Mouse (Mus musculus) heart, postnatal 0 days (tissue): Measurements from ENCODE around the gene Krt24. TPM values are rescaled to one million over a fixed set of nuclear protein-coding genes. Genes with fewer than 3 reads are reported as not detected.

Source experiments
- ATAC-seq: fragments of 200-750 bp; cut with Nextera tagmentation; 2 replicates; pipeline ENCODE4 v1.8.0; 2017; ENCODE audit warnings: low read depth, moderate number of reproducible peaks, moderate library complexity; ENCODE audit not compliant: insufficient read depth
- DNase-seq: peaks from one replicate; pipeline ENCODE4 v3.0.0-alpha.2; 2016; ENCODE audit warnings: low spot score
- H3K27ac ChIP-seq: fragments of 300-500 bp; sonication (generic); 2 replicates; pipeline ENCODE4 v1.5.1; 2014; ENCODE audit warnings: low read depth, mild to moderate bottlenecking
- H3K27me3 ChIP-seq: fragments of 300-500 bp; sonication (generic); 2 replicates; pipeline ENCODE4 v1.6.1; 2014; ENCODE audit warnings: low read length, mixed read lengths; ENCODE audit not compliant: control insufficient read depth, insufficient read depth
- H3K36me3 ChIP-seq: fragments of 300-500 bp; sonication (generic); replicated peaks from 2 replicates; pipeline ENCODE4 v1.6.1; 2014; ENCODE audit warnings: low read length, mixed read lengths; ENCODE audit not compliant: control insufficient read depth, insufficient read depth
- H3K4me1 ChIP-seq: fragments of 300-500 bp; sonication (generic); 2 replicates; pipeline ENCODE4 v1.6.1; 2014; ENCODE audit warnings: antibody characterized with exemption; ENCODE audit not compliant: control insufficient read depth, insufficient read depth
- H3K4me2 ChIP-seq: fragments of 300-500 bp; sonication (generic); 2 replicates; pipeline ENCODE4 v1.6.1; 2014; ENCODE audit warnings: low read depth, mild to moderate bottlenecking, low read length, moderate library complexity
- H3K4me3 ChIP-seq: fragments of 300-500 bp; sonication (generic); 2 replicates; pipeline ENCODE4 v1.5.1; 2014; ENCODE audit warnings: low read depth, low read length
- H3K9ac ChIP-seq: fragments of 300-500 bp; sonication (generic); replicated peaks from 2 replicates; pipeline ENCODE4 v1.6.1; 2014; ENCODE audit warnings: low read depth, low read length, mixed read lengths
- H3K9me3 ChIP-seq: fragments of 300-500 bp; sonication (generic); replicated peaks from 2 replicates; pipeline ENCODE4 v1.6.1; 2016; ENCODE audit warnings: low read length; ENCODE audit not compliant: control insufficient read depth
- CTCF ChIP-seq: IDR thresholded peaks from 2 replicates; pipeline ENCODE4 v1.5.1; 2016; ENCODE audit warnings: antibody characterized with exemption, control low read depth, low read depth
- EP300 ChIP-seq: IDR thresholded peaks from 2 replicates; pipeline ENCODE4 v1.6.1; 2016; ENCODE audit warnings: antibody characterized with exemption, low read depth
- WGBS: fragments of 180-500 bp; shearing (Covaris S2); extraction: QIAGEN DNeasy Blood & Tissue Kit; methylation state at CpG from one replicate; pipeline ENCODE4 v1.1.7; 2014; 5-methylcytosine and 5-hydroxymethylcytosine counted together
- polyA plus RNA-seq: library from polyadenylated mRNA; unstranded; fragments of >200 nt; fragmentation: Nextera tagmentation; extraction: Ambion mirVana; gene quantifications from 2 replicates; pipeline ENCODE4 v1.2.1, GENCODE M21; 2015
- total RNA-seq: library from RNA; depleted of rRNA; stranded (reverse); fragments of >200 nt; gene quantifications from 2 replicates; pipeline ENCODE4 v1.2.3, GENCODE M21; 2014; ENCODE audit warnings: low replicate concordance

The Krt24 gene
- total and polyA plus RNA-seq, 2 experiments from 2014 or later = not detected

- no peak overlapping the region for H3K27ac ChIP-seq
- H3K36me3 ChIP-seq = no peaks in the 10 kb centered on the region
- H3K9ac ChIP-seq = no peak overlapping the region
- no peaks in the 10 kb centered on the region for H3K9me3 ChIP-seq
- TF ChIP-seq CTCF = no peak
- TF ChIP-seq EP300 = no peak
- WGBS = 73% methylated on average over 5 of the region's 5 CpGs
- no peaks in the 10 kb centered on the region for H3K27me3 ChIP-seq
- ATAC-seq = no peak
- no peak for DNase-seq
- H3K4me3 ChIP-seq = no peak overlapping the region
- H3K4me1 ChIP-seq = no peaks in the 10 kb centered on the region
- H3K4me2 ChIP-seq = no peak overlapping the region
Observed at GRCm38 (mm10) chr11:99284011-99284410, 1.1 kb downstream of the Krt24 start.

DNA sequence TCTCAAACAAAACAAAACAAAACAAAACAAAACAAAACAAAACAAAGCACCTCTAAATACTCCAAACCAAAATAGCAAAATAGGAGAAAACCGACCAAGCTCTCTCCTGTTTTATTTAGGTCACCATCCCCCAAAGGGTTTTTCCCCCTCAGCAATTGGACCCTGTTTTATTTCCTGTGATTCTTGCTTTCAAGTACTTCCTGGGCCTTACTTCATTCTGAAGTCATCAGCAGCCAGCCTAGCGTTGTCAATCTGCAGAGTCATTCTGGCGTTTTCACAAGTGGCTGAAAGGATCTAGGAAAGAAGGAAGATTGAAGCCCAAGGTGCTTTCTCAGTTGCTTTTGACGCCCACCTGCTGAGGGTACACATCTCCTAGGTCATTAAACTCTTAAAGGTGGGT is 1.7 kb downstream of the Krt24 start:
- no peak overlapping the region for H3K4me2 ChIP-seq
- H3K4me3 ChIP-seq = no peak overlapping the region
- no peaks in the 10 kb centered on the region for H3K4me1 ChIP-seq
- DNase-seq = no peak
- ATAC-seq = no peak
- H3K9ac ChIP-seq = no peak overlapping the region
- H3K36me3 ChIP-seq = no peaks in the 10 kb centered on the region
- WGBS = 43% methylated on average over 4 of the region's 4 CpGs
- TF ChIP-seq EP300 (no peak), CTCF (no peak)
- H3K27ac ChIP-seq = no peak overlapping the region
- no peaks in the 10 kb centered on the region for H3K27me3 ChIP-seq
- H3K9me3 ChIP-seq = no peaks in the 10 kb centered on the region

DNA sequence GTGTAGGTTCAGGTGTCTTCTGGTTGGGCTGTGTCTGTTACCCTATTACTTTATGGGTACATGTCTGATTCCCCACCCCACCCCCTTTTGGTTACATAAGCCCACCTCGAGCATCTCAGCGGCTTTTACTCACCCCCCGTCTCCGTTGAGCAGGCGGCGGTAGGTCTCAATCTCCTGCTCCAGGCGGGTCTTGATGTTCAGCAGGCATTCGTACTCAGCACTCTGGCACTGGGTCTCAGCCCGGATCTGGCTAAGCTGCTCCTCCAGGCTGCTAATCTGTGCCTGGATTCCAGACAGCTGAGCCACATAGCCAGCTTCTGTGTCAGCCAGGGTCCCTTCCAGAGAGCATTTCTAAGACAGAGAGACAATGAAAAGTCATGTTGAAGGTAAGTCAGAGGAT is 3.9 kb downstream of the Krt24 start:
- H3K4me3 ChIP-seq = no peak overlapping the region
- no peaks in the 10 kb centered on the region for H3K36me3 ChIP-seq
- no peaks in the 10 kb centered on the region for H3K9me3 ChIP-seq
- DNase-seq (no peak), ATAC-seq (no peak)
- no peak for TF ChIP-seq EP300
- no peak for TF ChIP-seq CTCF
- H3K4me1 ChIP-seq = no peaks in the 10 kb centered on the region
- H3K27ac ChIP-seq = no peak overlapping the region
- no peak overlapping the region for H3K4me2 ChIP-seq
- H3K27me3 ChIP-seq = no peaks in the 10 kb centered on the region
- H3K9ac ChIP-seq = no peak overlapping the region
- whole genome bisulfite sequencing = 49% methylated on average over 9 of the region's 9 CpGs

DNA sequence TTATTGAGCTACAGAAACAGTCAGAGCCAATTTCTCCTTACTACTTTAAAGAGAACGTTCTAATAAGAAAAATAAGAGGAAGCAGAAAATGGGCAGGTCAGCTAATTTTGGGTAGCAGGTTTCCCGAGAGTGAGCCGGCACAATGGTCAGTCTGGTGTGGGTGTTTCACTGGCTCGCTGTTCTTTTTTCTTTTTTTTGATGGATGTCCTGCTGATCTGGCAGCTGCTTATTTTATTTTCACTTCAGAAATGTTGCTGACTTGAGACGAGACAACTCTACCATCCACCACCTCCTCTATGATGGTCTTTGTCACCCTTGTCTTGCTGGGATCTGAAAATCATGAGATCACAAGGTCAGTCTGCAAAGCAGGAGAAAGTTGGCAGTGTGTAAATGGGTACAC is 5.1 kb downstream of the Krt24 start:
- no peak for TF ChIP-seq EP300
- TF ChIP-seq CTCF = no peak
- Histone ChIP-seq H3K4me2 (no peak overlapping the region), H3K36me3 (no peaks in the 10 kb centered on the region), H3K4me1 (no peaks in the 10 kb centered on the region), H3K9me3 (no peaks in the 10 kb centered on the region), H3K9ac (no peak overlapping the region), H3K27ac (no peak overlapping the region), H3K27me3 (no peaks in the 10 kb centered on the region), H3K4me3 (no peak overlapping the region)
- DNase-seq (no peak), ATAC-seq (no peak)
- WGBS = 60% methylated on average over 5 of the region's 5 CpGs

DNA sequence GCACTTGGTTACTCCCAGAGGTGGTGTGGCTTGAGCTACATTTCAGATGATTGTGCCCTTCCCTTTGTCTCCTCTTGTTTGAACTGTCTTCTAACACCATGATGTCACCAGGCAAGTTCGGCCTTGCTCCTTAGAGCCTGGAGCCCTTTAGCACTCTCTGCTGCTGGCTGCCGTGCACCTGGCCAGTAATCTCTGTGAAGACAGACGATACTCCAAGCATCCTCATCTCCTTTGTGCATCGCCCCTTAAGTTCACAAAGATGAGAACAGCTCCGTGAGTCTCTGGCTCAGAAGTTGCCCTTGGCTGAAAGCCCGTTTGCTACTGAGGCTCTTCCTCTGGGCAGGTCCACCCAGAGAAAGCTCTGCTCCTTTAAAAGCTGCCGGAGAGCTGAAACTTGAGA is 8.3 kb downstream of the Krt24 start:
- H3K9ac ChIP-seq = no peak overlapping the region
- 55% methylated on average over 7 of the region's 7 CpGs for WGBS
- TF ChIP-seq CTCF (no peak), EP300 (no peak)
- DNase-seq (no peak), ATAC-seq (no peak)
- H3K27ac ChIP-seq = no peak overlapping the region
- H3K36me3 ChIP-seq = no peaks in the 10 kb centered on the region
- H3K4me1 ChIP-seq = no peaks in the 10 kb centered on the region
- H3K27me3 ChIP-seq = no peaks in the 10 kb centered on the region
- no peaks in the 10 kb centered on the region for H3K9me3 ChIP-seq
- H3K4me2 ChIP-seq = no peak overlapping the region
- no peak overlapping the region for H3K4me3 ChIP-seq

DNA sequence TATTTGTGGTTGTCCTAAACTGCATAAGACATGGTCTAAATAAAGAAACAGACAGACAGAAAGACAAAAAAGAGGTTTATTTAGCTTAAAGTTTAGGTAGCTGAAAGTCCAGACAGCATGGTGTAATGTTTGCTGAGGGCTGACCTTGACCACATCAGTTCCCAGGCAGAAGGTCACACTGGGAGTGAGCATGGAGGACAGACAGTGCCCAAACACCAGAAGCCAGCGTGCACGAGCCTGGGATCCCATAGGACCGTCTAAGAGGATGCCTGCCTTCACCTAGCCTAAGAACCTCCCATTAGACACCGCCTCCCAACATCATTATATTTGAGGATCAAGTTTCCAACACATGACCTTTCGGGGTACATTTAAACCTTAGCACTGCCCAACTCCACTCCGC is 9.4 kb downstream of the Krt24 start:
- DNase-seq (no peak), ATAC-seq (no peak)
- WGBS = 69% methylated on average over 6 of the region's 6 CpGs

More for the DNA sequence above, 9.4 kb downstream of the Krt24 start:
- no peaks in the 10 kb centered on the region for H3K27me3 ChIP-seq
- H3K4me3 ChIP-seq = no peak overlapping the region
- no peaks in the 10 kb centered on the region for H3K4me1 ChIP-seq
- no peak overlapping the region for H3K27ac ChIP-seq
- no peaks in the 10 kb centered on the region for H3K9me3 ChIP-seq
- H3K9ac ChIP-seq = no peak overlapping the region
- no peak overlapping the region for H3K4me2 ChIP-seq
- TF ChIP-seq EP300 (no peak), CTCF (no peak)
- H3K36me3 ChIP-seq = no peaks in the 10 kb centered on the region
